In genomic region chr13:107239035-107239387, GRCm38 (mm10) we compare ENCODE assay signal across 18 mouse cellular contexts.
DNase-seq lines count a peak whose midpoint lies in the region; ATAC-seq and TF ChIP-seq lines count a peak whose summit lies in the region.
"Had no signal": no experiment of that assay in that cellular context is flagged by ENCODE, and none has a peak within 500 bp of the region (broad histone marks: within the 10 kb centered on the region; RNA-seq: fewer than 3 reads in every experiment).

No protein-coding gene starts in this region.

- TF ChIP-seq CTCF in kidney, adult 2 months (conservative IDR thresholded peaks at IDR 0.05; ENCODE audit: insufficient read depth, insufficient read length, low read depth, low read length), result no peak
- no peak for TF ChIP-seq CTCF in liver, postnatal 0 days (IDR thresholded peaks at IDR 0.05; ENCODE audit: low read depth)

- H3K9ac ChIP-seq in lung, embryonic 16.5 days (ENCODE audit: low read length), result no peak overlapping the region
- no peak overlapping the region for H3K9ac ChIP-seq in intestine, embryonic 15.5 days
- no peak overlapping the region for H3K9ac ChIP-seq in stomach, embryonic 16.5 days (ENCODE audit: low read length)
- no peak overlapping the region for H3K9ac ChIP-seq in liver, postnatal 0 days (replicated peaks)
- H3K9ac ChIP-seq: liver, embryonic 13.5 days had no signal

- no peaks in the 10 kb centered on the region for H3K27me3 ChIP-seq in kidney, adult 2 months (replicated peaks; ENCODE audit: control insufficient read depth, insufficient read depth, low read length)
- no peaks in the 10 kb centered on the region for H3K27me3 ChIP-seq in lung, embryonic 16.5 days (ENCODE audit: control insufficient read depth, insufficient read depth, low read depth, low read length)
- no peaks in the 10 kb centered on the region for H3K27me3 ChIP-seq in intestine, embryonic 15.5 days (replicated peaks)
- no peaks in the 10 kb centered on the region for H3K27me3 ChIP-seq in stomach, embryonic 16.5 days (ENCODE audit: control insufficient read depth, insufficient read depth, low read length)
- H3K27me3 ChIP-seq in liver, postnatal 0 days (ENCODE audit: insufficient read depth, low read length), result no peaks in the 10 kb centered on the region
- H3K27me3 ChIP-seq: liver, embryonic 13.5 days had no signal

- no peak for TF ChIP-seq POLR2A in kidney, adult 2 months (IDR thresholded peaks at IDR 0.05; ENCODE audit: low read depth, low read length)

- H3K36me3 ChIP-seq in kidney, adult 2 months (ENCODE audit: control insufficient read depth, insufficient read depth, low read length), result no peaks in the 10 kb centered on the region
- H3K36me3 ChIP-seq in lung, embryonic 16.5 days (ENCODE audit: control insufficient read depth, insufficient read depth, low read length), result no peaks in the 10 kb centered on the region
- H3K36me3 ChIP-seq in intestine, embryonic 15.5 days, result no peaks in the 10 kb centered on the region
- no peaks in the 10 kb centered on the region for H3K36me3 ChIP-seq in stomach, embryonic 16.5 days (ENCODE audit: control insufficient read depth, insufficient read depth, low read length)
- no peaks in the 10 kb centered on the region for H3K36me3 ChIP-seq in liver, postnatal 0 days (replicated peaks; ENCODE audit: insufficient read depth, low read length)
- H3K36me3 ChIP-seq: heart, embryonic 10.5 days; limb, embryonic 10.5 days; liver, embryonic 13.5 days had no signal

- WGBS in kidney, adult 2 months, result 37% methylated on average over 4 of the region's 4 CpGs
- WGBS in lung, embryonic 16.5 days, result 22% methylated on average over 4 of the region's 4 CpGs
- WGBS in intestine, embryonic 15.5 days, result 22% methylated on average over 4 of the region's 4 CpGs
- 31% methylated on average over 4 of the region's 4 CpGs for WGBS in stomach, embryonic 16.5 days
- WGBS in liver, postnatal 0 days (ENCODE audit: insufficient replicate concordance), result 53% methylated on average over 4 of the region's 4 CpGs

- H3K9me3 ChIP-seq in lung, embryonic 16.5 days (ENCODE audit: control insufficient read depth, low read length), result no peaks in the 10 kb centered on the region
- no peaks in the 10 kb centered on the region for H3K9me3 ChIP-seq in intestine, embryonic 15.5 days
- H3K9me3 ChIP-seq in stomach, embryonic 16.5 days (replicated peaks; ENCODE audit: control insufficient read depth, low read length), result no peaks in the 10 kb centered on the region
- no peaks in the 10 kb centered on the region for H3K9me3 ChIP-seq in liver, postnatal 0 days (ENCODE audit: low read length)
- H3K9me3 ChIP-seq: heart, embryonic 10.5 days; limb, embryonic 10.5 days; liver, embryonic 13.5 days had no signal

- H3K27ac ChIP-seq in kidney, adult 2 months (ENCODE audit: insufficient read depth, low read depth, low read length), result no peak overlapping the region
- peak overlapping the region; percentile 24; the same call in 1 of the 2 replicates for H3K27ac ChIP-seq in lung, embryonic 16.5 days (ENCODE audit: low read length)
- no peak overlapping the region for H3K27ac ChIP-seq in intestine, embryonic 15.5 days
- peak overlapping the region; percentile 36 for H3K27ac ChIP-seq in stomach, embryonic 16.5 days (ENCODE audit: low read length)
- no peak overlapping the region for H3K27ac ChIP-seq in liver, postnatal 0 days (ENCODE audit: low read depth)
- H3K27ac ChIP-seq: gastrocnemius, adult 2 months; heart, embryonic 10.5 days; limb, embryonic 10.5 days; liver, embryonic 13.5 days had no signal

- no peak overlapping the region for H3K4me3 ChIP-seq in kidney, adult 2 months (ENCODE audit: insufficient read depth, low read depth, low read length)
- no peak overlapping the region for H3K4me3 ChIP-seq in lung, embryonic 16.5 days (ENCODE audit: low read length)
- no peak overlapping the region for H3K4me3 ChIP-seq in intestine, embryonic 15.5 days (replicated peaks)
- no peak overlapping the region for H3K4me3 ChIP-seq in stomach, embryonic 16.5 days (replicated peaks; ENCODE audit: low read length)
- H3K4me3 ChIP-seq in liver, postnatal 0 days (ENCODE audit: low read depth, low read length), result no peak overlapping the region
- H3K4me3 ChIP-seq: gastrocnemius, adult 2 months; heart, embryonic 10.5 days; limb, embryonic 10.5 days; liver, embryonic 13.5 days had no signal

- peak overlapping the region; percentile 16; the same call in 1 of the 2 replicates for H3K4me2 ChIP-seq in lung, embryonic 16.5 days (ENCODE audit: low read depth, low read length)
- 0 out of 2 replicates have a peak overlapping the region, but pooled peaks have one; percentile 4 for H3K4me2 ChIP-seq in intestine, embryonic 15.5 days (replicated peaks)
- H3K4me2 ChIP-seq in stomach, embryonic 16.5 days (ENCODE audit: low read depth, low read length), result no peak overlapping the region
- H3K4me2 ChIP-seq in liver, postnatal 0 days (ENCODE audit: low read depth, low read length), result no peak overlapping the region
- H3K4me2 ChIP-seq: liver, embryonic 13.5 days had no signal

- no peak for TF ChIP-seq EP300 in liver, postnatal 0 days (IDR thresholded peaks at IDR 0.05; ENCODE audit: low read depth)

- H3K4me1 ChIP-seq in kidney, adult 2 months (ENCODE audit: control insufficient read depth, insufficient read depth, low read length), result no peaks in the 10 kb centered on the region
- H3K4me1 ChIP-seq in lung, embryonic 16.5 days (replicated peaks; ENCODE audit: control insufficient read depth, insufficient read depth, low read length), result peaks cover 11% of the 10 kb centered on the region; the same call in 1 of the 2 replicates
- 0 out of 2 replicates have a peak, but pooled peaks cover 6% of the 10 kb centered on the region for H3K4me1 ChIP-seq in intestine, embryonic 15.5 days (replicated peaks)
- peaks cover 12% of the 10 kb centered on the region; the same call in 1 of the 2 replicates for H3K4me1 ChIP-seq in stomach, embryonic 16.5 days (ENCODE audit: control insufficient read depth, insufficient read depth, low read length)
- no peaks in the 10 kb centered on the region for H3K4me1 ChIP-seq in liver, postnatal 0 days (ENCODE audit: insufficient read depth)
- H3K4me1 ChIP-seq: heart, embryonic 10.5 days; limb, embryonic 10.5 days; liver, embryonic 13.5 days had no signal

- DNase-seq in kidney, adult 2 months, result peak; percentile 9
- DNase-seq in kidney, postnatal 4 days, result no peak
- DNase-seq in lung, postnatal 14 days, result no peak
- DNase-seq in embryo, embryonic 10.5 days (ENCODE audit: low spot score), result no peak
- DNase-seq in liver, postnatal 0 days, result no peak
- DNase-seq: cerebellum, adult 11-12 months; gastrocnemius, adult 2 months; heart, postnatal 36 days; liver, embryonic 13.5 days; right cerebral cortex, postnatal 25 days; thymus, postnatal 25 days had no signal

- ATAC-seq in lung, embryonic 16.5 days (ENCODE audit: low read depth), result peak; percentile 71
- ATAC-seq in intestine, embryonic 15.5 days, result peak; percentile 59
- peak; percentile 47; the same call in 1 of the 2 replicates for ATAC-seq in stomach, embryonic 16.5 days (ENCODE audit: insufficient read depth, low FRiP score)
- no peak for ATAC-seq in liver, postnatal 0 days
- ATAC-seq: activated CD4-positive, CD25-positive, alpha-beta regulatory T cell, adult 4 months; CD4-positive, CD25-positive, alpha-beta regulatory T cell, adult 4 months had no signal

Comparison
In these comparisons a context has a peak if more than half of its experiments do, and no peak if none do; other contexts are left out.
1. H3K27ac ChIP-seq: peak in lung, embryonic 16.5 days (single experiment) and stomach, embryonic 16.5 days (single experiment); none in kidney, adult 2 months (single experiment), intestine, embryonic 15.5 days (single experiment) and liver, postnatal 0 days (single experiment).
2. H3K4me2 ChIP-seq: peak in lung, embryonic 16.5 days (single experiment) and intestine, embryonic 15.5 days (single experiment); none in stomach, embryonic 16.5 days (single experiment) and liver, postnatal 0 days (single experiment).